Mouse (Mus musculus): ENCODE results near the gene Tmem63b. TPM values are rescaled to one million over a fixed set of nuclear protein-coding genes. Genes with fewer than 3 reads are reported as not detected.
"Not testable (repeated sequence)": the region's sequence is repeated elsewhere in the genome, so short reads cannot be mapped to it uniquely, and the experiment has no call there.

The Tmem63b gene
- polyA plus RNA-seq, 1 experiment from 2014 or later = 83.5 TPM

- Histone ChIP-seq H3K4me1 (replicated peaks) (peaks cover 44% of the 10 kb centered on the region), H3K27ac (peak overlapping the region; percentile 75), H3K4me3 (peak overlapping the region; percentile 34), H3K9me3 (no peaks in the 10 kb centered on the region), H3K27me3 (ENCODE audit: insufficient read depth, poor library complexity, severe bottlenecking) (no peaks in the 10 kb centered on the region), H3K36me3 (no peaks in the 10 kb centered on the region)
- peak; percentile 78 for DNase-seq (ENCODE audit: low spot score)
- WGBS = 28% methylated on average over 15 of the region's 15 CpGs
Observed at GRCm38 (mm10) chr17:45626577-45627134, 60.0 kb downstream of the Tmem63b start.

GRCm38 (mm10) chr17:45623425-45623824 is 63.3 kb downstream of the Tmem63b start:
- H3K27ac ChIP-seq; DNase-seq (ENCODE audit: low spot score); H3K9me3 ChIP-seq; H3K36me3 ChIP-seq; H3K4me3 ChIP-seq; H3K27me3 ChIP-seq (ENCODE audit: insufficient read depth, poor library complexity, severe bottlenecking): not testable (repeated sequence)
- peaks cover 38% of the 10 kb centered on the region for H3K4me1 ChIP-seq (replicated peaks)
- WGBS = 88% methylated on average over 8 of the region's 8 CpGs

- H3K27ac ChIP-seq = peak overlapping the region; percentile 84
- WGBS = 27% methylated on average over 20 of the region's 20 CpGs
- no peaks in the 10 kb centered on the region for H3K9me3 ChIP-seq
- no peak for DNase-seq (ENCODE audit: low spot score)
- no peaks in the 10 kb centered on the region for H3K36me3 ChIP-seq
- H3K4me3 ChIP-seq = peak overlapping the region; percentile 40
- H3K4me1 ChIP-seq (replicated peaks) = peaks cover 21% of the 10 kb centered on the region
- H3K27me3 ChIP-seq (ENCODE audit: insufficient read depth, poor library complexity, severe bottlenecking) = no peaks in the 10 kb centered on the region
Observed at GRCm38 (mm10) chr17:45619386-45620256, 67.1 kb downstream of the Tmem63b start.

- WGBS = 11% methylated on average over 8 of the region's 8 CpGs
- Histone ChIP-seq H3K4me1 (replicated peaks) (peaks cover 21% of the 10 kb centered on the region), H3K4me3 (peak overlapping the region; percentile 40), H3K9me3 (no peaks in the 10 kb centered on the region), H3K27ac (peak overlapping the region; percentile 84), H3K27me3 (ENCODE audit: insufficient read depth, poor library complexity, severe bottlenecking) (no peaks in the 10 kb centered on the region), H3K36me3 (no peaks in the 10 kb centered on the region)
- DNase-seq (ENCODE audit: low spot score) = peak; percentile 49
Observed at GRCm38 (mm10) chr17:45618941-45619385, 67.7 kb downstream of the Tmem63b start.

GRCm38 (mm10) chr17:45617655-45618054 is 69.0 kb downstream of the Tmem63b start:
- no peaks in the 10 kb centered on the region for H3K9me3 ChIP-seq
- peaks cover 21% of the 10 kb centered on the region for H3K4me1 ChIP-seq (replicated peaks)
- no peak for DNase-seq (ENCODE audit: low spot score)
- H3K36me3 ChIP-seq = no peaks in the 10 kb centered on the region
- no peaks in the 10 kb centered on the region for H3K27me3 ChIP-seq (ENCODE audit: insufficient read depth, poor library complexity, severe bottlenecking)
- WGBS = 92% methylated on average over 6 of the region's 6 CpGs
- H3K4me3 ChIP-seq = no peak overlapping the region
- H3K27ac ChIP-seq = no peak overlapping the region

- WGBS = 88% methylated on average over 3 of the region's 3 CpGs
- Histone ChIP-seq H3K9me3 (no peaks in the 10 kb centered on the region), H3K4me3 (no peak overlapping the region), H3K27ac (no peak overlapping the region), H3K36me3 (no peaks in the 10 kb centered on the region), H3K4me1 (replicated peaks) (peaks cover 21% of the 10 kb centered on the region), H3K27me3 (ENCODE audit: insufficient read depth, poor library complexity, severe bottlenecking) (no peaks in the 10 kb centered on the region)
- no peak for DNase-seq (ENCODE audit: low spot score)
Observed at GRCm38 (mm10) chr17:45616679-45617078, 70.0 kb downstream of the Tmem63b start.

GRCm38 (mm10) chr17:45616046-45616650 is 70.6 kb downstream of the Tmem63b start:
- H3K4me1 ChIP-seq (replicated peaks) = peaks cover 27% of the 10 kb centered on the region
- H3K36me3 ChIP-seq = no peaks in the 10 kb centered on the region
- DNase-seq (ENCODE audit: low spot score) = no peak
- H3K9me3 ChIP-seq = no peaks in the 10 kb centered on the region
- no peaks in the 10 kb centered on the region for H3K27me3 ChIP-seq (ENCODE audit: insufficient read depth, poor library complexity, severe bottlenecking)
- WGBS = 61% methylated on average over 4 of the region's 4 CpGs
- H3K27ac ChIP-seq = 0 out of 2 replicates have a peak overlapping the region, but pooled peaks have one; percentile 8
- no peak overlapping the region for H3K4me3 ChIP-seq

GRCm38 (mm10) chr17:45612921-45613320 is 73.8 kb downstream of the Tmem63b start:
- Histone ChIP-seq H3K4me1 (replicated peaks) (peaks cover 21% of the 10 kb centered on the region), H3K27ac (no peak overlapping the region), H3K4me3 (no peak overlapping the region), H3K36me3 (no peaks in the 10 kb centered on the region), H3K9me3 (no peaks in the 10 kb centered on the region), H3K27me3 (ENCODE audit: insufficient read depth, poor library complexity, severe bottlenecking) (no peaks in the 10 kb centered on the region)
- no peak for DNase-seq (ENCODE audit: low spot score)
- 88% methylated on average over 7 of the region's 7 CpGs for WGBS

GRCm38 (mm10) chr17:45612008-45612407 is 74.7 kb downstream of the Tmem63b start:
- Histone ChIP-seq H3K27ac (no peak overlapping the region; the same call in 1 of the 2 replicates), H3K4me1 (replicated peaks) (peaks cover 21% of the 10 kb centered on the region), H3K27me3 (ENCODE audit: insufficient read depth, poor library complexity, severe bottlenecking) (no peaks in the 10 kb centered on the region), H3K9me3 (no peaks in the 10 kb centered on the region), H3K4me3 (no peak overlapping the region), H3K36me3 (no peaks in the 10 kb centered on the region)
- 81% methylated on average over 8 of the region's 8 CpGs for WGBS
- DNase-seq (ENCODE audit: low spot score) = no peak

Other genes starting within 250 kb of the Tmem63b start
- 0.31 and 0.36 TPM in 2 replicates for gene Spats1, start 211.5 kb downstream of the Tmem63b start, polyA plus RNA-seq (2016; fragmentation: Nextera tagmentation; extraction: Ambion mirVana)
- 27.7 and 35.0 TPM in 2 replicates for gene Aars2, start 180.1 kb downstream of the Tmem63b start, polyA plus RNA-seq (2016; fragmentation: Nextera tagmentation; extraction: Ambion mirVana)
- 1.7 and 3.8 TPM in 2 replicates for gene Tcte1, start 163.5 kb downstream of the Tmem63b start, polyA plus RNA-seq (2016; fragmentation: Nextera tagmentation; extraction: Ambion mirVana)
- 7.2 and 10.6 TPM in 2 replicates for gene Tmem151b, start 137.2 kb downstream of the Tmem63b start, polyA plus RNA-seq (2016; fragmentation: Nextera tagmentation; extraction: Ambion mirVana)
- 8.3 and 9.7 TPM in 2 replicates for gene Nfkbie, start 131.2 kb downstream of the Tmem63b start, polyA plus RNA-seq (2016; fragmentation: Nextera tagmentation; extraction: Ambion mirVana)
- gene Slc35b2, start 123.0 kb downstream of the Tmem63b start, polyA plus RNA-seq (2016; fragmentation: Nextera tagmentation; extraction: Ambion mirVana) = 121 TPM in 2 replicates
- gene Hsp90ab1, start 113.6 kb downstream of the Tmem63b start, polyA plus RNA-seq (2016; fragmentation: Nextera tagmentation; extraction: Ambion mirVana) = 1,585 and 2,006 TPM in 2 replicates
- gene Slc29a1, start 87.3 kb downstream of the Tmem63b start, polyA plus RNA-seq (2016; fragmentation: Nextera tagmentation; extraction: Ambion mirVana) = 60.4 and 72.0 TPM in 2 replicates
- 0.62 TPM in 1 of 2 replicates, not detected in the other for gene Mymx, start 84.8 kb downstream of the Tmem63b start, polyA plus RNA-seq (2016; fragmentation: Nextera tagmentation; extraction: Ambion mirVana)
- gene Capn11, start 27.6 kb downstream of the Tmem63b start, polyA plus RNA-seq (2016; fragmentation: Nextera tagmentation; extraction: Ambion mirVana) = 0.31 and 1.2 TPM in 2 replicates
- 146 and 150 TPM in 2 replicates for gene Mrpl14, start 583 bp downstream of the Tmem63b start, polyA plus RNA-seq (2016; fragmentation: Nextera tagmentation; extraction: Ambion mirVana)
- 0.58 and 0.67 TPM in 2 replicates for gene 1600014C23Rik, start 46.9 kb upstream of the Tmem63b start, polyA plus RNA-seq (2016; fragmentation: Nextera tagmentation; extraction: Ambion mirVana)